10 mouse cellular contexts compared by ENCODE assay signal in genomic region chr3:109932261-109932660, GRCm38 (mm10).
A peak's percentile ranks its signal among the peaks of the same experiment; 100 is the strongest.
DNase-seq lines count a peak whose midpoint lies in the region; ATAC-seq and TF ChIP-seq lines count a peak whose summit lies in the region.
"Had no signal": no experiment of that assay in that cellular context is flagged by ENCODE, and none has a peak within 500 bp of the region (broad histone marks: within the 10 kb centered on the region; RNA-seq: fewer than 3 reads in every experiment).

No protein-coding gene starts in this region.

- no peak overlapping the region for H3K27ac ChIP-seq in hindbrain, embryonic 15.5 days (replicated peaks)
- H3K27ac ChIP-seq in hindbrain, embryonic 14.5 days = no peak overlapping the region
- H3K27ac ChIP-seq in gastrocnemius, adult 2 months = peak overlapping the region; percentile 87
- no peak overlapping the region for H3K27ac ChIP-seq in thymus, adult 2 months (ENCODE audit: control insufficient read depth, insufficient read depth, low read length)
- no peak overlapping the region for H3K27ac ChIP-seq in embryonic facial prominence, embryonic 10.5 days (replicated peaks)
- H3K27ac ChIP-seq: left cerebral cortex, adult 2 months had no signal

- DNase-seq in hindbrain, embryonic 14.5 days (ENCODE audit: low spot score) = no peak
- peak; percentile 97 for DNase-seq in cerebellum, adult 11-12 months
- DNase-seq in gastrocnemius, adult 2 months = peak; percentile 76
- peak; percentile 45 for DNase-seq in layer of hippocampus, adult 9-10 months (ENCODE audit: low spot score)
- no peak for DNase-seq in thymus, adult 2 months
- no peak for DNase-seq in embryonic facial prominence, embryonic 10.5 days (ENCODE audit: low spot score)

- intact Hi-C loops in gastrocnemius, adult 2 months (cut with DNase I) = loop anchor here (5.0 kb wide), 1 partner anchor 200 kb away; no protein-coding TSS in a partner anchor

- no peaks in the 10 kb centered on the region for H3K27me3 ChIP-seq in hindbrain, embryonic 15.5 days
- no peaks in the 10 kb centered on the region for H3K27me3 ChIP-seq in hindbrain, embryonic 14.5 days (ENCODE audit: control insufficient read depth, insufficient read depth, low read length)
- no peaks in the 10 kb centered on the region for H3K27me3 ChIP-seq in thymus, adult 2 months (ENCODE audit: control insufficient read depth, insufficient read depth, low read length)
- H3K27me3 ChIP-seq in embryonic facial prominence, embryonic 10.5 days (replicated peaks; ENCODE audit: low read depth, poor library complexity, severe bottlenecking) = no peaks in the 10 kb centered on the region
- H3K27me3 ChIP-seq: CH12.LX had no signal

- H3K4me3 ChIP-seq in hindbrain, embryonic 15.5 days = no peak overlapping the region
- H3K4me3 ChIP-seq in hindbrain, embryonic 14.5 days (replicated peaks; ENCODE audit: low read length) = no peak overlapping the region
- peak overlapping the region; percentile 61 for H3K4me3 ChIP-seq in gastrocnemius, adult 2 months
- H3K4me3 ChIP-seq in thymus, adult 2 months (ENCODE audit: control insufficient read depth, insufficient read depth, low read length) = no peak overlapping the region
- no peak overlapping the region for H3K4me3 ChIP-seq in embryonic facial prominence, embryonic 10.5 days
- H3K4me3 ChIP-seq: left cerebral cortex, adult 2 months had no signal

- 72% methylated on average over 8 of the region's 8 CpGs for WGBS in hindbrain, embryonic 15.5 days
- 74% methylated on average over 8 of the region's 8 CpGs for WGBS in hindbrain, embryonic 14.5 days
- 93% methylated on average over 8 of the region's 8 CpGs for WGBS in thymus, adult 2 months
- WGBS in embryonic facial prominence, embryonic 10.5 days = 76% methylated on average over 8 of the region's 8 CpGs

- no peak overlapping the region for H3K4me2 ChIP-seq in hindbrain, embryonic 15.5 days
- H3K4me2 ChIP-seq in hindbrain, embryonic 14.5 days (replicated peaks) = no peak overlapping the region

- H3K9me3 ChIP-seq in hindbrain, embryonic 15.5 days = no peaks in the 10 kb centered on the region
- H3K9me3 ChIP-seq in hindbrain, embryonic 14.5 days (ENCODE audit: control insufficient read depth, low read length) = no peaks in the 10 kb centered on the region
- H3K9me3 ChIP-seq in embryonic facial prominence, embryonic 10.5 days = no peaks in the 10 kb centered on the region

- H3K9ac ChIP-seq in hindbrain, embryonic 15.5 days = no peak overlapping the region
- no peak overlapping the region for H3K9ac ChIP-seq in hindbrain, embryonic 14.5 days

- ATAC-seq in hindbrain, embryonic 15.5 days (ENCODE audit: low FRiP score, low read depth) = 0 out of 2 replicates have a peak, but pooled peaks have one; percentile 32
- ATAC-seq in hindbrain, embryonic 14.5 days (ENCODE audit: low FRiP score) = no peak
- no peak for ATAC-seq in megakaryocyte, adult 5-6 weeks (ENCODE audit: poor library complexity, severe bottlenecking)

- no peaks in the 10 kb centered on the region for H3K36me3 ChIP-seq in hindbrain, embryonic 15.5 days
- H3K36me3 ChIP-seq in hindbrain, embryonic 14.5 days (replicated peaks; ENCODE audit: control insufficient read depth, insufficient read depth) = no peaks in the 10 kb centered on the region
- H3K36me3 ChIP-seq in thymus, adult 2 months (ENCODE audit: control insufficient read depth, insufficient read depth, low read length) = no peaks in the 10 kb centered on the region
- H3K36me3 ChIP-seq in embryonic facial prominence, embryonic 10.5 days (replicated peaks) = no peaks in the 10 kb centered on the region

- TF ChIP-seq POLR2A in thymus, adult 2 months (IDR thresholded peaks at IDR 0.05; ENCODE audit: control insufficient read depth, extremely low read depth, insufficient read depth, low read length, poor library complexity) = no peak

- no peaks in the 10 kb centered on the region for H3K4me1 ChIP-seq in hindbrain, embryonic 15.5 days (replicated peaks)
- H3K4me1 ChIP-seq in hindbrain, embryonic 14.5 days (replicated peaks; ENCODE audit: control insufficient read depth, insufficient read depth, low read length) = 0 out of 2 replicates have a peak, but pooled peaks cover 4% of the 10 kb centered on the region
- no peaks in the 10 kb centered on the region for H3K4me1 ChIP-seq in thymus, adult 2 months (replicated peaks; ENCODE audit: control insufficient read depth, insufficient read depth, low read length)
- H3K4me1 ChIP-seq in embryonic facial prominence, embryonic 10.5 days = no peaks in the 10 kb centered on the region

- TF ChIP-seq CTCF in gastrocnemius, adult 2 months (IDR thresholded peaks at IDR 0.05) = no peak
- TF ChIP-seq CTCF in thymus, adult 2 months (IDR thresholded peaks at IDR 0.05; ENCODE audit: borderline replicate concordance, control insufficient read depth, extremely low read depth, insufficient read depth, low read length, poor library complexity) = no peak

Comparison
In these comparisons a context has a peak if more than half of its experiments do, and no peak if none do; other contexts are left out.
1. DNase-seq: peak in cerebellum, adult 11-12 months (single experiment), gastrocnemius, adult 2 months (single experiment) and layer of hippocampus, adult 9-10 months (single experiment); none in hindbrain, embryonic 14.5 days (single experiment), thymus, adult 2 months (single experiment) and embryonic facial prominence, embryonic 10.5 days (single experiment).